Mouse (Mus musculus) 3134 (cell line): ENCODE results near the gene Ccdc189.
A peak's percentile ranks its signal among the peaks of the same experiment; 100 is the strongest.
"Not testable (repeated sequence)": the region's sequence is repeated elsewhere in the genome, so short reads cannot be mapped to it uniquely, and the experiment has no call there.

Experiments
- DNase-seq: peaks from one replicate; pipeline ENCODE4 v3.0.0-alpha.2; 2011; ENCODE audit warnings: low spot score; ENCODE audit not compliant: insufficient read length; ENCODE audit errors: extremely low read depth

The Ccdc189 gene

DNA sequence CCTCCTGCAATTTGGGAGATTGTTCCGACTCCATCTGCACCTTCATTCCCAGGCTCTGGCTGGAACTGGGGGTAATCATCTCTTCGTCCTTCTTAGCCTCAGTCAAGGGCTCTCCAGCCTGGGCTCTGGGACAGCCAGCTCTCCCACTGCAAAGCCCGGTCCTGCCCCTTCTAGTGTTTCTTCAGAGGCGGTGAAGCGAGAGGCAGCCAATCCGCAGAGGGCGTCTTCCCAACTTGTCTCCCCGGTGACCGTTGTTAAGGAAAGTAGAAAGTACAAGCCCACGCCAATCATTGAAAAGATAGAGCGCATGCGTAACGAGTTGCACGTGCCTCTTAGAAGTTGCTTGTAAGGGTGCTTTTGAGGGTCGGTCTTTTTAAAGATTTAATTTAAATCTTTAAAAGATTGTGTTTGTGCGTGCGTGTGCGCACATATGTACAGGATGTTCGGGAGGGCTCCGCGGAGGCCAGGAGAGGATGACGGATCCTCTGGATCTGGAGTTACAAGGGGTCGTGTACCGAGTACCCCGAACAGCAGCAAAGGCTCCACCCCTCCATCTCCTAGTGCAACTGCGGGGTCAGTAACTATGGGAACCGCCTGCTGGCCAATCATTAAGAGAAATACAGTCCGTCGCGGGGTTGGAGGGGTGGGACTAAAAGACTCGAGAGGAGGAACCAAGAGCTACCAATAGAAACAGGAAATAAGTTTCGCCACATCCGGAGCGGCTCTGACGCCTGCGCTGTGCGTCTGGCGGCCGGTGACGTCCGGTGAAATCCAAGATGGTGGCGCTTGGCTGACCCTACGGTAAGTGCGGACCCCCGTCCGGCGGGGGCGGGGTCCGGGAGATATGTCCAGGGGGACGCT, at the start of gene Ccdc189, which contains the start of gene Rnf40:
TSS of gene Ccdc189 (minus strand) at position 585 of the 861 bp plus-strand sequence.
TSS of gene Rnf40 (plus strand) at position 757 of the 861 bp plus-strand sequence.
- DNase-seq = peak; percentile 95

DNA sequence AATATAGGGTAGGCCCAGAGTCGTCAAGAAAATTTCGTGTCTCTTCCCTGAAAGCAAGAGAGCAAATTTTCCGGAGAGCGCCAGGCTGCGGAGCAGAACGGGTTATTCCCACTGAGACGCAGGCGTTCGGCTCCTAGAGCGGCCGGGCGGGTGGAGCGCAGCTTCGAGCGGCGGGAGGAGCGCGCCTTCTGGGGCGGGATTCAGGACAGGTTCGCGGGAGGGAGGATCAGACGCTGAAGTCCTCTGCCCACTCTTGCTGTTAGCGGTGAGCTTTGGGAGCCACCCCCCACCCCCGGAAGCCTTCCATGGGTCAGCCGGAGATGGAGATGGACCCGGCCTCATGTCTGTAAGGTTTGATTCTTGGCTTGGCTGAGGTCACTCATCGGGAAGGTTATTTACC, 48.6 kb upstream of the Ccdc189 start:
- no peak for DNase-seq

DNA sequence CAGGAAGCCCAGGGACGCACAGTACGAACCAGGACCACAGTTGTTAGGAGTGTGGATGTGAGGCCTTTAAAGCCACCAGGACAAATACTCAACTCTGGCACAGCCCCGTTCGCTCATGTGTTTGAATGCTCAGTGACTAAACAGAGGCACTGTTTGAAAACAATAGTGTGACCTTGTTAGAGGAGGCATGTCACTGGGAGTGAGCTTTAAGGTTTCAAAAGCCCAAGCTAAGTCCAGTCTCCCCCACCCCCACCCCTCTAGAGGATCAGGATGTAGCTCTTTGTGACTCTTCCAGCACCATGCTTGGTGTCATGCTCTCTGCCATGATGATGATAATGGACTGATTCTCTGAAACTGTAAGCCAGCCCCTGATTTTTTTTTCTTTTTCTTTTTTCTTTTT, 43.0 kb upstream of the Ccdc189 start:
- DNase-seq = no peak

DNA sequence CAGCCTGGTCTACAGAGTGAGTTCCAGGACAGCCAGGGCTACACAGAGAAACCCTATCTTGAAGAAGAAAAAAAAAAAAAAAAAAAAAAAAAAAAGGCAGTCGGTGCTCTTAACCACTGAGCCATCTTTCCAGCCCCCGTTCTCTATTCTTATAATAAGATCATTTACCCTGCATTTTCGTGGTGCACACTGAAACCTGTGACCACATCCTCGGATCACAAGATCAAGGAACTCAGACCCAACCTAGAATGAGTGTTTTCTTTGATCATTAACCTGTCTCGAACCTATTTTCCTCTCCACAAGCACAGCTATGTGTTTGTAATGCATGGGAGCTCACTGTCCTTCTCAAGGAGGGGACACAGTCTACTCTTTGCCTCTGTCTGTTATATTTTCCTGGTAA, 40.3 kb upstream of the Ccdc189 start:
- no peak for DNase-seq

DNA sequence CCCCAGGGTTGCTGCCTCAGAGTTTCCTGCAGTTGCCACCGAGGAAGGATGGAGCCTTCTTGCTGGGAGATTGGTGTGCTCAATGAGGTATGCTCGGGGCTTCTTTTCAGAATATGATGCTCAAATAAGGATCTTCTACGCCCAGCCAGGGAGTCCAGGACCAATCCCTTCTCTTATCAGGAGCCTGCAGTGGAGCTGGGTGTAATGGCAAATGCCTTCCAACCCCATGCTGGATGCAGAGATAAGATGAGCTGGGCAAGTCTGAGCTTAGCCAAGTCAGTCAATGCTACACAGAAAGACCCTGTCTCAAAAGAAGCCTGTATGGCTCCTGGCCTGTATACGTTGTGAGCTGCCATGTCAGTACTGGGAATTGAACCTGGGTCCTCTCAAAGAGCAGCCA, 38.1 kb upstream of the Ccdc189 start:
- DNase-seq = no peak

DNA sequence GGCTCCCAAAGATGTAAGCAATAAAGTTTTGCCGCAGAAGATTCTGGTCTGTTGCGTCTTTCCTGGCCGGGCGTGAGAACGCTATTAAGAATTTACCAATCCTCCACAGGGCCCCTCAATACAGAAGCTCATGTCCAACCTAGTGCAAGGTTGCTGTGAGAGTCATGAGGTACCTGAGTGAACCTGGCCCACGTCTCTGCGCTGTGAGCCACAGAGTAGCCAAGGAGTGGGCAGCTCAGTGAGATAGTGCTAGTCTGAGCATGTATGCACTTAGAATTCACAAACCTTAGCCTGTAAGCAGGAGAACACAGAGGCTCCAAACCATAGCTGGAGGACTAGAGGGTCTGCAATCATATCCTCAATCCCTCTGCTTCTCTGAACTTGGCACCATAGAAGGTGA, 37.6 kb upstream of the Ccdc189 start:
- no peak for DNase-seq

DNA sequence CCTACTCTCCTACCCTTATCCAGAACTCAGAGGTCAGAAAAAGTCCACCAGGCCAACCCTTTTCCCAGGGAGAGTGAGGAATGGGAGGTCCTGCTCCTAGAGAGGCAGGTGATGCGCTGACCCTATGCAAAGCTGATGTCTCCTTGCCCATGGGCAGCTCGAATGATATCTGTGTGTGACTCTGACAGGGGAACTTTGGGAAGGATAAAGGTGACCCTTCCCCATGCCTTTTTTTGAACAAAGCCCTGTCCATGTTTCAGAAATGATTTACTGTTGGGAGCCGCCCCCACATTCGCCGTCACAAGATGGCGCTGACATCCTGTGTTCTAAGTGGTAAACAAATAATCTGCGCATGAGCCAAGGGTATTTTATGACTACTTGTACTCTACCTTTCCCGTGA, 30.0 kb upstream of the Ccdc189 start:
- not testable (repeated sequence) for DNase-seq

DNA sequence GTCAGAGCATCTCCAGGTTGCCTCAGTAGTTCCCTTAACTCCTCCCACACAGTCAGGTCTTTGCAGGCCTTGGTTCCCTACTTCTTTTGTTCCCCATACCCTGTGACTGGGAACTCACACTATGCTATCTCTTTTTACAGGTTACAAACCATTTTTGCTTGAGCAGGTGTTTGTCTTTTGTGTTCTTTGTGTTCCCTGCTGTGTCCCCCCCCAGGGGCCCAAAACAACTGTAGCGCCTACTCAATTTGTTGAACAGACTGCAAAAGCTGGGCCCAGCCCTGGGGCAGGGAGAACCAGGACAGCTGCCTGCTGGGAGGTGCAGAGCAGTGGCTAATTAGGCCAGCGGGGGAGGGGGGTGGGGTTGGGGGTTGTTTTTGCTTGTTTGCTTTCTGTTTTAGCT, 29.6 kb upstream of the Ccdc189 start:
- no peak for DNase-seq

DNA sequence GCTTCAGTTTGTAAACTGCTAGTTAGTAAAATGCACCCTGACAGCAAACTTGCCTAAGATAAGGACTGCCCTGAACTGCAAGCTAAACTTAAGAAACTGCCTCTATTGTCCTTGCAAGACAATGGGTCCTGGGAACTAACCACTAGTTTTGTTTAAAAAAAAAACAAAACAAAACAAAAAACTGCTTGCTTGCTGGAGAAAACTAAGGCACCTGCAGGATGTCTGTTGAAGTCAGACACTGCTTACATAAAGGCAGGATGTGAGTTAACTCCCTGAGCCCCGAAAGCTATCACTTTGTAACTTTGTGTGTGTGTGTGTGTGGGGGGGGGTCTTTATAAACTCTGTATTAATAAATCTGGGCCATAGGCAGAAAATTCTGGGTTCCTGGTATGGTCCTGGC, 28.5 kb upstream of the Ccdc189 start:
- no peak for DNase-seq

DNA sequence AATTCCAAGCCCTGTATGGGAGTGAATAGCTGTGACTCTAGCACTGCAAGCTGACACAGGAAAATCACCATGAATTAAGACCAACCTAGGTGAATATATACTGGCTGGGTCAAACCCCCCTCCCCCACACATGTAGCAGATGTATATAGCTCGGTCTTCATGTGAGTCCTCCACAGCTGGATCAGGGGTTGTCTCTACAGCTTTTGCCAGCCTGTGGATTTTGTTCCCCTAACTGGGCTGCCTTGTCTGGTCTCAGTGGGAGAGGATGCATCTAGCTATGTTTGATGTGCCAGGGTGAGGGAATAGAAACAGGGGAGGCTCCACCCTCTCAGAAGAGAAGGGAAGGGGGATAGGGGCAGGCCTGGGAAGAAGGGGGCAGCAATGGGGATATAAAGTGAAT, 27.9 kb upstream of the Ccdc189 start:
- DNase-seq = no peak

DNA sequence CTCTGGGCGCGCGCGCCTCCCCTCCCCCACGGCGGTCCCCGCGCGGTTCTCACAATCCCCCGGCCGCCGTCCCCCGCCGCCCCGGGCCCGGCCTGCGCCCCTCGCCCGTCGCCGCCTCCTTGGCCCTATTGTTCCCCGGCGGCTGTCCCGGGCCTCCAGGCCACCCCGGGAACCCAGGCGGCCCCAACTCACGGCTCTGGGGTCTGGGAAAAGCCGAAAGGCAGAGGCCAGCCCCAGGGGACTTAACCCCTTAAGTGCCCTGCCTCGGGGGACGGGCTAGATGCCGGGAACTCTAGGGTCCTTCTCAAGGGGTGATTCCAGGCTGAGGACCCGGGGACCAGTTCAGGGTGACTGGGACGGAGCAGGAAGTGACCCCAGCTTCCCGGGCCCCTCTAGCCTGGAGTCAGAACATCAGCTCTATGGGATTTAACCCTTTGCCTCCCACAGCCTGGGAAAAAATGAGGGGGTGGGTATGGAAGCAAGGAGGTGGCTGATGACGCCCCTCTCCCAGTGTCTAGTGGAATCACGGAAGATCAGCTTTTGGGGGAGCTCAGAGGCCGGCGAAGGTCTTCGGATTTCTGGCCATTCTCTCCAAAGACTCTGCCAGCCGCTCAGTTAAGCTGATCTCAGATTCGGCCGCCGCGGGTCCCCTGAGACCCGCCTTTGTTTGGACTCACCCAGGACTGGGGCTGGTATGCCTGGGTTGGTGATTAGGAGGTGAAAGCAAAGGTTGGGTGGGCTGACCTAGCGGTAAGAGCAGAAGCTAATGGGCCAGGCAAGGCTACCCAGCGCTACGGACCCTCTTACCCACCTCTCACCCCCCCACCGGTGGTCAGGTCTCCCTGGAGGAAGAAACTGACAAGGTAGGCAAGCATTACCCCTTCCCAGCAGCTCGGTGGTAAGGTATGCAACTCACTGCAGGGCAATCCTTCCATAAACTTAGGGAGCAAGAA, 26.8 kb upstream of the Ccdc189 start, which contains the start of gene Zfp629:
TSS of gene Zfp629 (minus strand) at position 907 of the 953 bp plus-strand sequence.
- peak; percentile 65 for DNase-seq

DNA sequence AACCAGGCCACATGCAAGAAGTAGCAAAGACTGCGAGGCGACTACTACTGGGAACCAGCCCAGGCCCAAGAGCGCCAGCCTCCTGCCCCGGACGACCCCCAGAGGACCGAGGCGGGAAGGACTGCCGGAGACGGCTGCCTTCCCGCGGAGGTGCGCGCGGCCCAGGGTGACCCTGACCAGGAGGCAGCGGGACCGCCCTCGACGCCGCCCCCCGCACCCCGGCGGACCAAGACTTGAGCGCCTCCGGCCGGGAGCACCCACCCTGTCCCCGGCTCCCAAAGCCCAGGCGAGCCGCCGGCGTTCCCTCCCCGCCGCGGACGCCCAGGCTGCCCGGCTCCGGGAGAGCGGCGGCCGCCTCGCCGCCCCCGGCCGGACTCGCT, 26.1 kb upstream of the Ccdc189 start:
- DNase-seq = peak; percentile 73

DNA sequence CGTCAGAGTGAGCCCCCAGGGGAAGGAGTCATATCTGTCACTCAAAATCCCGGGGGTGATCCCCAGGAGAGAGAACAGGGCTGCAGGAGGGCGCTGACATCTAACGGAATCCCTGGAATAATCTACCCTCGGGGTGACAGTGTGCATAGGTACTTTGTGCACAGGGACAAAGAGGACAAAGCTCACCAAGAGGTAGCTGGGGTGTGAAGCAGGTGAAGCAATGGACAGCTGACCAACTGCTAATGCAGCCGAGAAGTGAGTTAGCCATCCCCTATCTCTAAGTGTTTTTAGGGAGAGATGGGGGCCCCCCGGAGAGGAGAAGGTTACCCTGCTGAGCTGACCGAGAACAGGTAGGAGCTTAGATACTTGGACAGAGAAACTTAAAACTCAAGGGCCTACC, 25.7 kb upstream of the Ccdc189 start:
- DNase-seq = no peak

DNA sequence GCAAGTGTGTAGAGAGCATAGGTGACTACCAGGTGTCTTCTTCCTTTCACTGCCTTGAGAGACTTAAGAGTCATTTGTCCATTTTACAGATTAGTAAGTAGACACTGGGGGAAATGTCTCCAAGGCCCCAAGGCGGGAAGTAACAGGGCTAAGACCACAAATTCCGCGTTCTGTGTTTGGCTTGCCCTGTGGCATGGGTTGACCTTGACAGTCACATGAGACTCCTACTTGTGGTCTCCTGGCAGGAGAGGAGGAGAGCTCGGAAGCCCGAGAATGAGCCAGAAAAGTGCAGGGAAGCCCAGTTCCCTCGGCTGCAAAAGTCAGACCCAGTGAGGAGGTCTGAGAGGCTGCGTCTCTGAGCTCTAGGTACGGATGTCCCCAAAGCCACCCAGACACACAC, 25.1 kb upstream of the Ccdc189 start:
- no peak for DNase-seq

DNA sequence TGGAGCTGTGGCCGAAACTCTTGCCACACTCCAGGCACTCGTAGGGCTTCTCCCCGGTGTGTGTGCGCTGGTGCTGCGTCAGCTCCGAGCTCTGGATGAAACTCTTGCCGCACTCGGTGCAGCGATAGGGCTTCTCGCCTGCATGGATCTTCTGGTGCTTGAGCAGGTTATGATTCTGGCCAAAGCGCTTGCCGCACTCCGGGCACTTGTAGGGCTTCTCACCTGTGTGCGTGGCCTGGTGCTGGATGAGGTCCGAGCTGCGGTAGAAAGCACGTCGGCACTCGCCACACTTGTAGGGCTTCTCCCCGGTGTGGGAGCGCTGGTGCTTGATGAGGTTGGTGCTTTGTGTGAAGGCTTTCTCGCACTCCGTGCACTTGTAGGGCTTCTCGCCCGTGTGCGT, 23.2 kb upstream of the Ccdc189 start:
- no peak for DNase-seq

DNA sequence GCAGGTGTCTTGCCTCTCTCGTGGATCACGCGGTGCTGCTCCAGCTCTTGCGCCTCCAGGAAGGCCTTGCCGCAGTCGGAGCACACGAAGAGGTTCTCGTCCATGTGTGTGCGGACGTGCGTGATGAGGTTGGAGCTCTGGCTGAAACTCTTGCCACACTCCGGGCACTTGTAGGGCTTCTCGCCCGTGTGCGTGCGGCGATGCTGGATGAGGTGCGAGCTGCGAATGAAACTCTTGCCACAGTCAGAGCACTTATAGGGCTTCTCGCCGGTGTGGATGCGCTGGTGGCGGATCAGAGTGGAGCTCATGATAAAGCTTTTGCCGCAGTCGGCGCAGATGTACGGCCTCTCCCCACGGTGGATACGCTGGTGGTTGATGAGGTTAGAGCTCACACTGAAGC, 22.6 kb upstream of the Ccdc189 start:
- no peak for DNase-seq

DNA sequence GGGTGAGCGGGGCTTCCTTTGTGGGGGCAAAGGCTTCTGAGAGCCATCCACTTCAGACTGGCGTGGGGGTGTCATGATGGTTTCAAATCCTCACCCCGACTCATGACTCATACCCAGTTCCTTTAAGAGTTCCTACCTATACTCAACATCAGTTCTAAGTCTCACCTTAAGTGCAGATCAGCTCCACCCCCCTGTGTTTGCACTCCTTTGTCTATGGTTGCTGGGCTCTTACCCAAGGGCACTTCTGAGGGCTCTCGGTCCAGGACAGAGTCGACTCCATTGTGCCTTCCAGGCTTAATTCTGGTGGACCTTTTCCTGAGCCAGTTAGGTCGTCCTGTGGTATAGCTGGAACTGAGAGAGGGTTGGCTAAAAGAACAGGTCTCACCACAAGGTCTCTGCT, 18.8 kb upstream of the Ccdc189 start:
- no peak for DNase-seq

DNA sequence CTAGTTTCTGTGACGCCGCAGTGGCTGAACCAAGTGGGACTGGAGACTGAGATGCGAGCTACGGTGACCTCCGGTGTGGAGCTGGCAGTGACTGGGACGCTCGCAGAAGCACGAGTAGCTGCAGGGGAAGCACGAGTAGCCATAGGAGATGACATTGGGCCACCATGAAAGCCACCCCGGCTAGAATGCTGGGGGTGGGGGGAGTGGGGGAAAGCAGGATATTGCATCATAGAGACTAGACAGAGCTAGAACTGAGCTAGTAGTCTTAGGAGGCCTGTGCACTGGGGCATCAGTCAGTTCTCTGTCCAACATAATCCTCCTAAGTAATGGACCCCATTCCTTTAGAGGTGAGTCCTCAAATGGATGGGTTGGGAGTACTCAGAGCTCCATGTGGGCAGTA, 15.9 kb upstream of the Ccdc189 start:
- no peak for DNase-seq

DNA sequence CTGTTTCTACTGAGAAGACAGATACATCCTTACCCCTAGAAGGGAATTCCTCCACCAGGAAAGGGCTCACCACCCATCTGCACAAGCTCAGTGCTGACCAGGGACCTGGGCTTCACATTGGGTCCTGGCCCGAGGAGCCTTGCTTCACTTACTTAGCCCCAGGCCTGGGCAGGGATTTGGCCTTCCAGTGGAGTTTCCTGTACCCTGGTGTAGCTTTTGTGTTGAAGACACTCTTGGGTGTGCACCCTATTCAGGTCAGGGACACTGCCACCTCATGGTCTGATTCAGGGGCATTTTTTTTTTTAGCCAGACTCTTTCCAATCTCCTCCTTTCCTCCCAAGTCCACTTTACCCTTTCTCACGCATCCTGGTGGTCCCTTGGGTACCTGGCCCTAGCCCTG, 14.5 kb upstream of the Ccdc189 start:
- no peak for DNase-seq

DNA sequence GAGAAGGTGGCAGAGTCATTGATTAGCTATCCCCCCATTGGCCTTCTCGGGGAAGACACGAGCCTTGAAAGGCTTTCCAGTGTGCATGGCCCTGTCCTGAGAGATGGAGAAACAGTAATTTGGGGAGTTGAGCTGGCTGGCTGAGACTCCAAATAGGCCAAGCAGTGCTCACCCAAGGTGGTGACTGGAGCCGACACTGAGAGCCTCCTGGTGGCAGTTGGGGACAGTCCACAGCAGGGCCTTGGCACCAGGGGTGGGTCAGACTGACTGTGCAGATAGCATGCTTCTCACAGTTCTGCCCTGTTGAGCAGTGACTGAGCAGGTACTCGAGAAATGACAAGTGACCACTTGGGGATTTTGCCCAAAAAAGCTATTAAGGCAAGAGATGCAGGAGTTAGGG, 13.3 kb upstream of the Ccdc189 start:
- no peak for DNase-seq

DNA sequence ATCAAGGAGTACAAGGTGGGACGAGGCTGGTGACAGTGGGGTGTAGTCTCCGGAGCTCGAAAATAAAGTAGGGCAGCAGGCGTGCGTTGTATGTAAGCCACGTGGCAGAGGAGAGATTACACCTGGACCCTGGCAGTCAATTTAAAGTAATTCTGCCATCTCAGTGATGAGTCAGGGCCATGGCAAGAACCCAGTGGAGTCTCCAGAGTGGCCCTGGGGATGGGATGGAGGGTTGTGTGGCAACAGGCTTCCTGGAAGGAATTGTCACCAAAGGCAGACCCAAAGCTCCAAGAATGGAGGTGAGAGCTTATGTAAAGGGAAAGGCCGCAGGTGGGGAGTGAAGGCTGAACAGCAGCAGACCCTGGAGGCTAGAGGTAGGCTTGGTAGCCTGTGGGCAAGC, 12.2 kb upstream of the Ccdc189 start:
- DNase-seq = no peak

DNA sequence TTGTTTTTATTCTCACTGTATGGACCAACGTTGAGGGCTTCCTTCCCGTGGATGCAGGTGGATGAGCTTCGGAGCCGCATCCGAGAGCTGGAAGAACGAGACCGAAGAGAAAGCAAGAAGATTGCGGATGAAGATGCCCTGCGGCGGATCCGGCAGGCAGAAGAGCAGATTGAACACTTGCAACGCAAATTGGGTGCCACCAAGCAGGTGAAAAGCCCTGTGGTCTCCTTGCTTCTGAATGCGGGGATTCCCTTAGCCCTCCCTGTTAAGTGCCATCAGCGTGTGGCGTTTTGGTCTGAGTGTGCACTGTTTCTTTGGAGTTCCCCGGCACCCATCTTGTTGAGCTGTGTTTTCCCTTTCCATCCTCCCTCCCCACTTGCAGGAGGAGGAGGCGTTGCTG, 8.4 kb upstream of the Ccdc189 start:
- no peak for DNase-seq
